Mouse (Mus musculus) left cerebral cortex, postnatal 4 days (tissue): Measurements from ENCODE around the gene Slc13a4. TPM values are rescaled to one million over a fixed set of nuclear protein-coding genes. Genes with fewer than 3 reads are reported as not detected.

Experiments used
- total RNA-seq, 2 experiments: library from RNA; stranded (reverse); gene quantifications; 2 replicates each; pipeline ENCODE4 v1.2.3; 2021

The Slc13a4 gene
- total RNA-seq, 2 experiments from 2014 or later = 11.6 to 12.0 TPM

Other genes with a start within 250 kb of the Slc13a4 start
- gene Cnot4, start 174.4 kb downstream of the Slc13a4 start, total RNA-seq = 10 to 100 TPM; 38.4 to 48.2 TPM
- gene Nup205, start 130.7 kb downstream of the Slc13a4 start, total RNA-seq = 10 to 100 TPM; 51.2 to 55.3 TPM
- 1 to 10 TPM; 3.6 to 4.1 TPM for gene Fam180a, start 18.0 kb upstream of the Slc13a4 start, total RNA-seq
- 100 to 1,000 TPM; 337 to 354 TPM for gene Mtpn, start 231.8 kb upstream of the Slc13a4 start, total RNA-seq